Mouse (Mus musculus): ENCODE measurements at regions not wholly inside any gene's neighbourhood (a gene's known extent, or its start where the extent isn't known, plus 50 kb on each side); places are given as distances from the start of the nearest gene placed in this dataset.

GRCm38 (mm10) chr8:7994905-7995304 is 666.1 kb downstream of the Efnb2 start:
- no peak for TF ChIP-seq ZNF384 (IDR thresholded peaks at IDR 0.05; ENCODE audit: low read depth, low read length)
- no peak for TF ChIP-seq ZC3H11A (IDR thresholded peaks at IDR 0.05; ENCODE audit: borderline replicate concordance, low read depth, low read length)
- TF ChIP-seq CHD2 (IDR thresholded peaks at IDR 0.05; ENCODE audit: low read depth, low read length), result no peak
- no peak for TF ChIP-seq MAFK (IDR thresholded peaks at IDR 0.05; ENCODE audit: insufficient read depth, low read depth, low read length)

All from ES-E14 (cell line).